Mouse (Mus musculus): ENCODE measurements around the gene Ndufs6. TPM values are rescaled to one million over a fixed set of nuclear protein-coding genes. Genes with fewer than 3 reads are reported as not detected.

Gene Ndufs6
- polyA plus RNA-seq, 1 experiment: 254 TPM

- no peaks in the 10 kb centered on the region for H3K79me2 ChIP-seq (ENCODE audit: control insufficient read depth, insufficient read depth)
- no peak for TF ChIP-seq USF1 (IDR thresholded peaks at IDR 0.05; ENCODE audit: low read depth)
- no peak for TF ChIP-seq SRF (IDR thresholded peaks at IDR 0.05; ENCODE audit: control insufficient read depth, insufficient read length, low read depth)
- no peak for TF ChIP-seq REST (IDR thresholded peaks at IDR 0.05; ENCODE audit: insufficient read depth, insufficient read length)
- TF ChIP-seq MYOG (IDR thresholded peaks at IDR 0.05; ENCODE audit: control insufficient read depth in 1 of 3, insufficient read depth in 1 of 3, insufficient read length in 2 of 3, low read depth in 2 of 3): no peak
- no peak for TF ChIP-seq TCF12 (IDR thresholded peaks at IDR 0.05; ENCODE audit: insufficient read depth, poor library complexity, severe bottlenecking)
- TF ChIP-seq POLR2A (IDR thresholded peaks at IDR 0.05; ENCODE audit: insufficient read length, low read depth): no peak
- no peak for TF ChIP-seq POLR2AphosphoS2 (IDR thresholded peaks at IDR 0.05; ENCODE audit: insufficient read length, low read depth)
- TF ChIP-seq CEBPB (IDR thresholded peaks at IDR 0.05; ENCODE audit: insufficient read depth, poor library complexity, severe bottlenecking): no peak
- TF ChIP-seq MAX (IDR thresholded peaks at IDR 0.05; ENCODE audit: low read depth): no peak
- TF ChIP-seq TCF3 (IDR thresholded peaks at IDR 0.05; ENCODE audit: insufficient read length, low read depth): no peak
- TF ChIP-seq MYOD1 (IDR thresholded peaks at IDR 0.05; ENCODE audit: control insufficient read depth in 1 of 3, insufficient read length in 2 of 3, low read depth in 2 of 3): no peak
- no peak for TF ChIP-seq E2F4 (IDR thresholded peaks at IDR 0.05; ENCODE audit: insufficient read depth)
- no peaks in the 10 kb centered on the region for H3K36me3 ChIP-seq (ENCODE audit: control insufficient read depth, insufficient read depth)
- no peak overlapping the region for H3ac ChIP-seq (ENCODE audit: control insufficient read depth, insufficient read length)
- peaks cover 5% of the 10 kb centered on the region for H3K27me3 ChIP-seq (ENCODE audit: control insufficient read depth, insufficient read depth, insufficient read length)
- H3K4me3 ChIP-seq: no peak overlapping the region
- no peak overlapping the region for H3K4me2 ChIP-seq (ENCODE audit: low read depth)
Measured at GRCm38 (mm10) chr13:73352491-73352890, 24.1 kb upstream of the Ndufs6 start.

- no peak for TF ChIP-seq POLR2AphosphoS2 (IDR thresholded peaks at IDR 0.05; ENCODE audit: insufficient read length, low read depth)
- TF ChIP-seq MYOG (IDR thresholded peaks at IDR 0.05; ENCODE audit: control insufficient read depth in 1 of 3, insufficient read depth in 1 of 3, insufficient read length in 2 of 3, low read depth in 2 of 3): no peak
- TF ChIP-seq TCF12 (IDR thresholded peaks at IDR 0.05; ENCODE audit: insufficient read depth, poor library complexity, severe bottlenecking): no peak
- no peak for TF ChIP-seq SRF (IDR thresholded peaks at IDR 0.05; ENCODE audit: control insufficient read depth, insufficient read length, low read depth)
- TF ChIP-seq USF1 (IDR thresholded peaks at IDR 0.05; ENCODE audit: low read depth): no peak
- TF ChIP-seq MYOD1 (IDR thresholded peaks at IDR 0.05; ENCODE audit: control insufficient read depth in 1 of 3, insufficient read length in 2 of 3, low read depth in 2 of 3): no peak
- TF ChIP-seq MAX (IDR thresholded peaks at IDR 0.05; ENCODE audit: low read depth): no peak
- Histone ChIP-seq H3ac (ENCODE audit: control insufficient read depth, insufficient read length) (no peak overlapping the region), H3K4me3 (no peak overlapping the region), H3K4me2 (ENCODE audit: low read depth) (no peak overlapping the region), H3K79me2 (ENCODE audit: control insufficient read depth, insufficient read depth) (no peaks in the 10 kb centered on the region), H3K27me3 (ENCODE audit: control insufficient read depth, insufficient read depth, insufficient read length) (peaks cover 5% of the 10 kb centered on the region), H3K36me3 (ENCODE audit: control insufficient read depth, insufficient read depth) (no peaks in the 10 kb centered on the region)
Measured at GRCm38 (mm10) chr13:73351910-73352309, 23.6 kb upstream of the Ndufs6 start.

GRCm38 (mm10) chr13:73350741-73351140, 22.4 kb upstream of the Ndufs6 start:
- Histone ChIP-seq H3K27me3 (ENCODE audit: control insufficient read depth, insufficient read depth, insufficient read length) (peaks cover 5% of the 10 kb centered on the region), H3K4me3 (no peak overlapping the region), H3ac (ENCODE audit: control insufficient read depth, insufficient read length) (no peak overlapping the region), H3K36me3 (ENCODE audit: control insufficient read depth, insufficient read depth) (no peaks in the 10 kb centered on the region), H3K79me2 (ENCODE audit: control insufficient read depth, insufficient read depth) (no peaks in the 10 kb centered on the region), H3K4me2 (ENCODE audit: low read depth) (no peak overlapping the region)
- TF ChIP-seq E2F4 (IDR thresholded peaks at IDR 0.05; ENCODE audit: insufficient read depth) (no peak), POLR2A (IDR thresholded peaks at IDR 0.05; ENCODE audit: insufficient read length, low read depth) (no peak), USF1 (IDR thresholded peaks at IDR 0.05; ENCODE audit: low read depth) (no peak), MYOD1 (IDR thresholded peaks at IDR 0.05; ENCODE audit: control insufficient read depth in 1 of 3, insufficient read length in 2 of 3, low read depth in 2 of 3) (no peak), REST (IDR thresholded peaks at IDR 0.05; ENCODE audit: insufficient read depth, insufficient read length) (no peak), MAX (IDR thresholded peaks at IDR 0.05; ENCODE audit: low read depth) (no peak), TCF12 (IDR thresholded peaks at IDR 0.05; ENCODE audit: insufficient read depth, poor library complexity, severe bottlenecking) (no peak), MYOG (IDR thresholded peaks at IDR 0.05; ENCODE audit: control insufficient read depth in 1 of 3, insufficient read depth in 1 of 3, insufficient read length in 2 of 3, low read depth in 2 of 3) (no peak), CEBPB (IDR thresholded peaks at IDR 0.05; ENCODE audit: insufficient read depth, poor library complexity, severe bottlenecking) (no peak), SRF (IDR thresholded peaks at IDR 0.05; ENCODE audit: control insufficient read depth, insufficient read length, low read depth) (no peak), POLR2AphosphoS2 (IDR thresholded peaks at IDR 0.05; ENCODE audit: insufficient read length, low read depth) (no peak), TCF3 (IDR thresholded peaks at IDR 0.05; ENCODE audit: insufficient read length, low read depth) (no peak)

- TF ChIP-seq USF1 (IDR thresholded peaks at IDR 0.05; ENCODE audit: low read depth): no peak
- no peak for TF ChIP-seq POLR2A (IDR thresholded peaks at IDR 0.05; ENCODE audit: insufficient read length, low read depth)
- TF ChIP-seq E2F4 (IDR thresholded peaks at IDR 0.05; ENCODE audit: insufficient read depth): no peak
- no peak for TF ChIP-seq MYOD1 (IDR thresholded peaks at IDR 0.05; ENCODE audit: control insufficient read depth in 1 of 3, insufficient read length in 2 of 3, low read depth in 2 of 3)
- TF ChIP-seq TCF12 (IDR thresholded peaks at IDR 0.05; ENCODE audit: insufficient read depth, poor library complexity, severe bottlenecking): no peak
- TF ChIP-seq SRF (IDR thresholded peaks at IDR 0.05; ENCODE audit: control insufficient read depth, insufficient read length, low read depth): no peak
- TF ChIP-seq CEBPB (IDR thresholded peaks at IDR 0.05; ENCODE audit: insufficient read depth, poor library complexity, severe bottlenecking): no peak
- TF ChIP-seq TCF3 (IDR thresholded peaks at IDR 0.05; ENCODE audit: insufficient read length, low read depth): no peak
- TF ChIP-seq REST (IDR thresholded peaks at IDR 0.05; ENCODE audit: insufficient read depth, insufficient read length): no peak
- TF ChIP-seq POLR2AphosphoS2 (IDR thresholded peaks at IDR 0.05; ENCODE audit: insufficient read length, low read depth): no peak
- TF ChIP-seq MYOG (IDR thresholded peaks at IDR 0.05; ENCODE audit: control insufficient read depth in 1 of 3, insufficient read depth in 1 of 3, insufficient read length in 2 of 3, low read depth in 2 of 3): no peak
- TF ChIP-seq MAX (IDR thresholded peaks at IDR 0.05; ENCODE audit: low read depth): no peak
- Histone ChIP-seq H3K4me3 (no peak overlapping the region), H3K4me2 (ENCODE audit: low read depth) (no peak overlapping the region), H3K27me3 (ENCODE audit: control insufficient read depth, insufficient read depth, insufficient read length) (peaks cover under 1% of the 10 kb centered on the region), H3ac (ENCODE audit: control insufficient read depth, insufficient read length) (no peak overlapping the region), H3K36me3 (ENCODE audit: control insufficient read depth, insufficient read depth) (no peaks in the 10 kb centered on the region), H3K79me2 (ENCODE audit: control insufficient read depth, insufficient read depth) (no peaks in the 10 kb centered on the region)
Measured at GRCm38 (mm10) chr13:73347922-73348650, 19.7 kb upstream of the Ndufs6 start.
